ENCODE assay signal across 8 mouse cellular contexts in the genomic region with DNA sequence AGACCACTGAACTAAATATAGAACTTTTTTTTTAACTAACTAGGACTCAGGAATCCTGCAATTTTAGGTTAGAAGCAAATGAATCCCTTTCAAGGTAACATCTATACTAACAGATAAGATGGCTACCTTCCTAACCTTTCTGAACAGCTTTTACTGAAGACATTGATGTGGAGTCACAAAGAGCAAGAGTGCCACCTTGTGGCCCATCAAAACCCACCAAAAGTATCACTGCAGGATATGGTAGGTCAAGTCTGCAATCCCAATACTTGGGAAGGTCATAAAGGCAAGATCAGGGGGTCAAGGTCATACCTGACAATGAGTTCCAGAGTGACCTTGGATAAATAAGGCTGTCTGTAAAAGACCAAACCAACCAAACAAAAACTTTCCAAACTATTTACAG. TPM values are rescaled to one million over a fixed set of nuclear protein-coding genes. Genes with fewer than 3 reads are reported as not detected.
DNase-seq lines count a peak whose midpoint lies in the region; ATAC-seq and TF ChIP-seq lines count a peak whose summit lies in the region.
"Had no signal": no experiment of that assay in that cellular context is flagged by ENCODE, and none has a peak within 500 bp of the region (broad histone marks: within the 10 kb centered on the region; RNA-seq: fewer than 3 reads in every experiment).

No protein-coding gene starts in this region.

- H3K9me3 ChIP-seq in midbrain, postnatal 0 days (ENCODE audit: low read length), result no peaks in the 10 kb centered on the region
- no peaks in the 10 kb centered on the region for H3K9me3 ChIP-seq in midbrain, embryonic 11.5 days (ENCODE audit: control insufficient read depth, low read length)
- H3K9me3 ChIP-seq in lung, embryonic 14.5 days (ENCODE audit: low read depth, low read length), result no peaks in the 10 kb centered on the region
- H3K9me3 ChIP-seq: heart, embryonic 13.5 days had no signal

- H3K9ac ChIP-seq in midbrain, postnatal 0 days (replicated peaks; ENCODE audit: low read length, poor library complexity, severe bottlenecking), result no peak overlapping the region
- no peak overlapping the region for H3K9ac ChIP-seq in midbrain, embryonic 11.5 days (ENCODE audit: low read length)
- H3K9ac ChIP-seq in lung, embryonic 14.5 days, result no peak overlapping the region
- H3K9ac ChIP-seq: heart, embryonic 13.5 days had no signal

- DNase-seq in midbrain, postnatal 0 days (ENCODE audit: low spot score), result peak; percentile 64
- DNase-seq in midbrain, embryonic 11.5 days (ENCODE audit: low spot score, missing footprints), result no peak
- peak; percentile 84 for DNase-seq in ZHBTc4 (ENCODE audit: low read depth, low spot score)
- peak; percentile 26 for DNase-seq in cerebellum, adult 9-11 months
- DNase-seq in lung, embryonic 14.5 days, result peak; percentile 71
- peak; percentile 4 for DNase-seq in right cerebral cortex, postnatal 25 days

- ATAC-seq in midbrain, postnatal 0 days (ENCODE audit: low FRiP score), result no peak
- no peak for ATAC-seq in midbrain, embryonic 11.5 days (ENCODE audit: low FRiP score)
- peak; percentile 56 for ATAC-seq in inflammation-experienced regulatory T-cells, adult 6 months
- ATAC-seq in lung, embryonic 14.5 days (ENCODE audit: insufficient read depth), result no peak

- no peaks in the 10 kb centered on the region for H3K4me1 ChIP-seq in midbrain, postnatal 0 days (ENCODE audit: insufficient read depth, low read length)
- H3K4me1 ChIP-seq in midbrain, embryonic 11.5 days (ENCODE audit: control insufficient read depth, insufficient read depth, low read length), result no peaks in the 10 kb centered on the region
- no peaks in the 10 kb centered on the region for H3K4me1 ChIP-seq in lung, embryonic 14.5 days (ENCODE audit: insufficient read depth)
- H3K4me1 ChIP-seq: heart, embryonic 13.5 days had no signal

- no peaks in the 10 kb centered on the region for H3K36me3 ChIP-seq in midbrain, postnatal 0 days (ENCODE audit: insufficient read depth, low read length)
- H3K36me3 ChIP-seq in midbrain, embryonic 11.5 days (ENCODE audit: control insufficient read depth, insufficient read depth, low read length), result no peaks in the 10 kb centered on the region; the same call in 1 of the 2 replicates
- peaks cover 3% of the 10 kb centered on the region; the same call in 1 of the 2 replicates for H3K36me3 ChIP-seq in lung, embryonic 14.5 days (ENCODE audit: insufficient read depth)

- TF ChIP-seq CTCF in midbrain, postnatal 0 days (IDR thresholded peaks at IDR 0.05), result peak; percentile 71
- TF ChIP-seq CTCF in lung, embryonic 14.5 days (IDR thresholded peaks at IDR 0.05; ENCODE audit: low read depth), result peak; percentile 62

- H3K4me3 ChIP-seq in midbrain, postnatal 0 days (ENCODE audit: low read depth, low read length), result no peak overlapping the region
- no peak overlapping the region for H3K4me3 ChIP-seq in midbrain, embryonic 11.5 days (ENCODE audit: low read depth, low read length)
- H3K4me3 ChIP-seq in lung, embryonic 14.5 days (ENCODE audit: low read depth, low read length), result no peak overlapping the region
- H3K4me3 ChIP-seq: heart, embryonic 13.5 days had no signal

- H3K4me2 ChIP-seq in midbrain, postnatal 0 days (ENCODE audit: low read depth, low read length, poor library complexity, severe bottlenecking), result no peak overlapping the region
- H3K4me2 ChIP-seq in midbrain, embryonic 11.5 days, result no peak overlapping the region
- no peak overlapping the region for H3K4me2 ChIP-seq in lung, embryonic 14.5 days
- H3K4me2 ChIP-seq: heart, embryonic 13.5 days had no signal

- no peak overlapping the region for H3K27ac ChIP-seq in midbrain, postnatal 0 days (ENCODE audit: low read depth, low read length)
- H3K27ac ChIP-seq in midbrain, embryonic 11.5 days (ENCODE audit: low read depth, low read length), result no peak overlapping the region
- no peak overlapping the region for H3K27ac ChIP-seq in lung, embryonic 14.5 days (ENCODE audit: low read depth)
- H3K27ac ChIP-seq: heart, embryonic 13.5 days had no signal

- H3K27me3 ChIP-seq in midbrain, postnatal 0 days (ENCODE audit: insufficient read depth, low read length), result no peaks in the 10 kb centered on the region
- no peaks in the 10 kb centered on the region for H3K27me3 ChIP-seq in midbrain, embryonic 11.5 days (ENCODE audit: control insufficient read depth, insufficient read depth, low read length)
- no peaks in the 10 kb centered on the region for H3K27me3 ChIP-seq in lung, embryonic 14.5 days (ENCODE audit: insufficient read depth, low read length)
- H3K27me3 ChIP-seq: heart, embryonic 13.5 days had no signal

RNA-seq across cellular contexts. Expression of a gene that starts 28.9 kb away (rescaled TPM):
- total RNA-seq in midbrain, postnatal 0 days (2014; rRNA removed), result 12.7 and 13.6 TPM in 2 replicates
- 11.4 and 12.3 TPM in 2 replicates for polyA plus RNA-seq in midbrain, postnatal 0 days (2015; fragmentation: Nextera tagmentation; extraction: Ambion mirVana)
- 18.1 and 18.8 TPM in 2 replicates for polyA plus RNA-seq in midbrain, embryonic 11.5 days (2014; fragmentation: Nextera tagmentation; extraction: Ambion mirVana)
- 10 to 100 TPM; 23.1 to 27.5 (median 23.6) TPM for polyA plus RNA-seq in inflammation-experienced regulatory T-cells, adult 6 months (2017; shearing (Covaris generic))
- 13.4 and 14.0 TPM in 2 replicates for polyA plus RNA-seq in lung, embryonic 14.5 days (2014; fragmentation: Nextera tagmentation; extraction: Ambion mirVana)

RNA-seq across cellular contexts. Expression of a gene that starts 40.2 kb away (rescaled TPM):
- total RNA-seq in midbrain, postnatal 0 days (2014; rRNA removed), result 113 and 134 TPM in 2 replicates
- 229 and 240 TPM in 2 replicates for polyA plus RNA-seq in midbrain, postnatal 0 days (2015; fragmentation: Nextera tagmentation; extraction: Ambion mirVana)
- 345 and 352 TPM in 2 replicates for polyA plus RNA-seq in midbrain, embryonic 11.5 days (2014; fragmentation: Nextera tagmentation; extraction: Ambion mirVana)
- 100 to 1,000 TPM; 127 to 201 (median 130) TPM for polyA plus RNA-seq in inflammation-experienced regulatory T-cells, adult 6 months (2017; shearing (Covaris generic))
- 544 and 552 TPM in 2 replicates for polyA plus RNA-seq in lung, embryonic 14.5 days (2014; fragmentation: Nextera tagmentation; extraction: Ambion mirVana)
